Mouse (Mus musculus): ENCODE measurements around the gene Duox1.

GRCm38 (mm10) chr2:122299911-122300655 is 15.4 kb upstream of the Duox1 start:
- no peak for TF ChIP-seq CTCF (IDR thresholded peaks at IDR 0.05; ENCODE audit: borderline replicate concordance, insufficient read depth, low read depth, low read length)
- TF ChIP-seq POLR2A (IDR thresholded peaks at IDR 0.05; ENCODE audit: borderline replicate concordance, insufficient read depth, low read length) = no peak
